Mouse (Mus musculus) embryo, embryonic 11.5 days (tissue): ENCODE measurements around the gene Ldb1.
A peak's percentile ranks its signal among the peaks of the same experiment; 100 is the strongest.
"Not testable (repeated sequence)": the region's sequence is repeated elsewhere in the genome, so short reads cannot be mapped to it uniquely, and the experiment has no call there.

Experiments used
- DNase-seq: peaks from one replicate; pipeline ENCODE4 v3.0.0-alpha.2; 2012; ENCODE audit warnings: low read depth, low spot score

Gene Ldb1

GRCm38 (mm10) chr19:46028747-46029320 is 16.2 kb downstream of the Ldb1 start:
- DNase-seq: no peak

DNA sequence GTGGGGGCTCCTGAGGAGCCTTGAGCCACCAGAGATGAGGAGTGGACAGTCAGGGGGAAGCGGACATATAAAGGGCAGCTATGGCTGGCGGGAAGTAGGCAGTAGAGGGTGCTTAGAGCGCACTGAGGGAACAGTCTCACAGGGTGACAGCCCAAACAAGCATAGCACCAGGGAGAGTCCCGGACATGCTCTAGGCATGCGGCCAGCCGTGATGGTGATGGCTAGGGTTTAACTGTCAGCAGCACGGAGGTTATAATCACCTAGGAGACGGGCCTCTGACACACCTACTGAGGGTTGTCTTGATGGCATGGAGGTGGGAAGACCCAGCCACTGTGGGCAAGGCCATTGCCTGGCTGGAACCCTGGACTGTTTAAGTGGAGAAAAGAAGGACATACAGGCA is 18.4 kb downstream of the Ldb1 start:
- no peak for DNase-seq

DNA sequence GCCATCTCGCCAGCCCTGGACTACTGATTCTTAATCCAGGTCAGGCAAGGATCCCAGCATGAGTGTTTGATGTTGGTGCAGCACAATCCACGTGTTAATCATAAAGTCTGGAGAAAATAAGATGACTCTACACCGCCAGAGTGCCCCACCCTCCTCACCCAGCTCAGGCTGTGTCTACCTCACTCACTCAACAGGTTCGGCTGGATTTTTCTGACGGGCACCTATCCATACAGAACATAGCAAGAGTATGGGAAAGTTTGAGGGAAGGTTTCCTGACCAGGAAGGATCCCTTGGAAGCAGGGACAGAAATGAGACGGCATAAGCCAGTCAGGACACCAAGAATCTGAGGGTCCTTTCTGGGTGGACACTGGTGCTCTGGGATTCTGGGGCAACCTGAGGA is 20.1 kb downstream of the Ldb1 start:
- no peak for DNase-seq

DNA sequence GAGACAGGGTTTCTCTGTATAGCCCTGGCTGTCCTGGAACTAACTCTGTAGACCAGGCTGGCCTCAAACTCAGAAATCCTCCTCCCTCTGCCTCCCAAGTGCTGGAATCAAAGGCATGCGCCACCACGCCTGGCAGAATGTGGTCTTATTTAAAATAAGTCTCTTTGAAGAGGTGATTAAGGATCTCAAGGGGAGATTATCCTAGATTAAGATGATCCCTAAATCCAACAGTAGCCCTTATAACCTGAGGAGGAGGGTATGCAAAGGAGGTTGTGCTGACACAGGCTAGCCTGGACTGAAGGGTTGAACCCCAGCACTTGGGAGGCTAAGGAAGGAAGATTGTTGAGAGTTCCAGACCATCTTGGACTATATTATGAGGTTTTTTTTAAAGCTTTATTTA is 29.0 kb downstream of the Ldb1 start:
- no peak for DNase-seq

DNA sequence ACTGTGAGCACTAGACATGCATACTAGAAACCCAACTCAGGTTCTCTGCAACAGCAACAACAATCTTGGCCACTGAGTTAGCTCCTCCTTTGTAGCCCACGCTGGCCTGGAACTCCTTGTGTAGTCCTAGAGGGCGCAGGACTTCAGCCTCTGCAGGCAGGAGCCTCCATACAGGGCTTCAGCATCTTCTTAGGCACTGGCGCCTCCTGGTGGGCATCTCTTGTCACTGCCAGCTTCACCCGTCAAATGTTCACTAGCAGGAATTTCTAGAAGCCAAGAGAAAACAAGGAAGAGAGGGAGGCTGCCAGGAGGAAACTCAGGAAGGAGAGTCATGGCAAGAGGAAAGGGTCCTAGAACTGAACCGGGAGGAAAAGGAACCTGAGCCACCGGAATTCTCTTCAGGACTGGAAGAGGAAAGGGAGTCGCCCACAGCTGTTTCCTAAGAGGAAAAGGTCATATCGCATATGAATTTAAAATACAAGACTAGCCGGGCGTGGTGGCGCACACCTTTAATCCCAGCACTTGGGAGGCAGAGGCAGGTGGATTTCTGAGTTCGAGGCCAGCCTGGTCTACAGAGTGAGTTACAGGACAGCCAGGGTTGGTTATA is 30.3 kb downstream of the Ldb1 start:
- DNase-seq: peak; percentile 78

- DNase-seq: no peak
Measured at GRCm38 (mm10) chr19:46005680-46006079, 39.3 kb downstream of the Ldb1 start.

DNA sequence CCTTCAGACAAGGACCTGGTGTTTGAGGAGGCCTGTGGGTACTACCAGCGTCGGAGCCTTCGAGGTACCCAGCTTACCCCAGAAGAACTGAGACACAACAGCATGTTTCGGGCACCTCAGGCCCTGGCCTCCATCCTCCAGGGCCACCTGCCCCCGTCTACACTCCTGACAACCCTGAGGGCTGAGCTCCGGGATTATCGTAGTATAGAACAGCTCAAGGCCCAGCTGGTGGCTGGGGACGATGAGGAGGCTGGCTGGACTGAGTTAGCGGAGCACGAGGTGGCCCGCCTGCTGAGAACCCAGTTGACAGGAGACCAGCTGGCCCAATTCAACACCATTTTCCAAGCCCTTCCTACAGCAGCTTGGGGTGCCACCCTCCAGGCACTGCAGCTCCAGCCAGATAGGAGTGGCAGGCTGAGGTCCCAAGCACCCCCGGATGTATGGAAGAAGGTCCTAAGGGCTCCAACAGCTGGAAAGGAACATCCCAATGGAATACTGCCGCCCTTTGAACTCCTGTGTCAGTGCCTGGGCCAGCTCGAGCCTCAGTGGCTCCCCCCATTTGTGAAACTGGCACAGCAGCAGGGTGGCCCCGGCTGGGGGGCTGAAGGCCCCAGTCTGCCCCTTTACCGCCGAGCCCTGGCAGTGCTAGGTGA is 40.1 kb downstream of the Ldb1 start:
- DNase-seq: no peak

GRCm38 (mm10) chr19:46003371-46004226 is 41.4 kb downstream of the Ldb1 start, which contains the start of gene Hps6:
Gene Hps6, plus strand, starts transcription at chr19:46003508.
- peak; percentile 63 for DNase-seq

DNA sequence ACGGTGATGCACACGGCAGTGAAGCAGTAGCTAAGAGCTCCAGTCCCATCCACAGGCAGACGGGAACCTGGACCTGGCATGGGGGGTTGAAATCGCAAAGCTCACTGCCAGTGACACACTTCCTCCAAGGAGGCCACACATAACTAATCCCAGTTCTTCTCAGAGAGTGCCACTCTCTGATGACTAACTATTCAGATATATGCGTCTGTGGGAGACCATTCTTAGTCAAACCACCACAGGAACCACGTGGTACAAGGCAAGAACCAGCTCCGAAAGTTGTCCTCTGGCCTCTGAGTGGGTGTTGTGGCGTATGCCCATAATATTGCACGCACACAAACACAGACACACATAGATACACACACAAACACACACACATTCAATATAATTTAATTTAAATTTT is 42.7 kb downstream of the Ldb1 start:
- no peak for DNase-seq

GRCm38 (mm10) chr19:45999378-45999777 is 45.6 kb downstream of the Ldb1 start:
- DNase-seq: no peak

- no peak for DNase-seq
Measured at GRCm38 (mm10) chr19:45998694-45999217, 46.3 kb downstream of the Ldb1 start.

DNA sequence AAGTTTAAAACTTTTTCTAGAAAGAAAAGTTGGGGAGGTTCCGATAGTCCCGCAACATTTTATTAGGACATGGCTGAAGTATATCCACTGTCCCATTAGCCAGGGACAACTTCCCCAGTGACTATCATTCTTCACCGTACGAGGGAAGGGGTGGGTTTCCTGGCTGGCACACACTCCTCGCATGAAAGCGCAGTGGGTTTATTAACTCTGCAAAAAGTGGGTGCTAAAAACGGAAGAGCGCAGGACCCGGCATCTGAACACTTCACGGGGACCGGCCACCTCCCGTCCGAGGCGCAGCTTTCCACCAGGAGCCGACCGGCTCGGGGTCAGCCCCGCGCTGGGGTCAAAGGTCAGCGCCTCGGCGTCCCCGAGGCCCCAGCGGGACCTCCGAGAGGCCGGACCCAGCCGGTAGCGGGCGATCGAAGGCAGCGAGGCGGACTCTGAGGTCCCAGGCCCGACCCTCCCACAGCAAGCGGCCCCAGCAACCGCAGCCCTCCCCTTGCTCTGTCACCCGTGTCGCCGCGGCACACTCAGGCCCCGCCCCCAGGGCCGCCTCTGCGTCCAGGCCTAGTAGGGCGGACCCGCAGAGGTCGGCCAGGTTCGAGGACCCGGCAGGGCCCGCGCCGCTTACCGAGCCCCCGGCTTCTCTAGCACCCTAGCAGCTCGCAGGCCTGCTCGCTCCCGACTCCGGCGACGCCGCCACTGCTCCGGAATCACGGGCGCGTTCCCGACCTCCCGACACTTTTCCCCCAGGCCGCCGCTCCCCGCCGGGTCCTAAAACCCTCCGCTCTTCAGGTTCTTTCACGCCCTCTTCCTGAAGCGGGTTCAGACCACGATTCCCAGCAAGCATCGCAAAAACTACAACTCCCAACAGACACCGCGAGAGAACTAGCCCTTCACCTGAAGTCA is 47.0 kb downstream of the Ldb1 start, which contains the start of gene Armh3:
Gene Armh3, minus strand, starts transcription at position 704 of the 909 bp plus-strand sequence.
- DNase-seq: peak; percentile 88

GRCm38 (mm10) chr19:45997365-45997764 is 47.6 kb downstream of the Ldb1 start:
- no peak for DNase-seq

DNA sequence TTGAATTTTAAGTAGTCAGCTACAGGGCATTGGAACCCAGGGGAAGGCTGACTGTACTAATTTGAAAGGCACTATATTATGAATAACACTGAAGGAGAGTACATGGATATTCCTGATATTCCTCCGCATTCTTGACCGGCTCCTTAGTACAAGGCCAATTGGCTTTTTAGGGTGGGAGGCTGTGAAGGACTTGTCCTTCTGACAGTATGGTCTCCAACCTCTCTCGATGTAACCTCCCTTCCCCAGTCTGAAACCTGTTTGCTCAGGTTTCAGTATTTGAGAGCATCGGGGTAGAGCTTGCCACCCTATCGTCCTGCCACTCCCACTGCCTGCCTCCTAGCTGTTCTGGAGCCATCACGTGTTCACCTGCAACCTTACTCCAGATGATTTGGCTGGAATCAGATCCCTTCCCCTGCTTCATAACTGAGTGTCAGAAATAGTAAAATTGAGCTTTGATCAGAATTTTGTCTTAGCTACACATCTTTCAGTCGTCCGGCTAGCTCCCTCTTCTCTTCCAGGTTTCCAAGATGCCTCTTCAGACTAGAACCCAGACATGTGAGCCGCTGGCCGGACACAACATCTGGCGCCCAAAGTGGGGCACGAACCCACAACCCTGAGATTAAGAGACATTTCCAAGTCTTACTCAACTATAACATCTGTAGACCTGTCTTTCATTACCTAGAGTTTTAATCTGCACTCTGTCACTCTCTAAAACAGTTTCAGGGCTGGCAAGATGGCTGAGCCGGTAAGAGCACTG is 50.9 kb downstream of the Ldb1 start:
- DNase-seq: no peak

DNA sequence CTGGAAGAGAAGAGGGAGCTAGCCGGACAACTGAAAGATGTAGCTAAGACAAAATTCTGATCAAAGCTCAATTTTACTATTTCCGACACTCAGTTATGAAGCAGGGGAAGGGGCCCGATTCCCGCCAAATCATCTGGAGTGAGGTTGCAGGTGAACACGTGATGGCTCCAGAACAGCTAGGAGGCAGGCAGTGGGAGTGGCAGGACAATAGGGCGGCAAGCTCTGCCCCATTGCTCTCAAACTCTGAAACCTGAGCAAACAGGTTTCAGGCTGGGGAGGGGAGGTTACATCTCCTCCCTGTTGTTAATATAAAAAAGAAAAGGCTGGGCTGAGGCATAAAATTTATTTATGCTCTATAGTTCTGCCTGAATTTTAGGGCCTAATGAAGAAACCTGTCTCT is 51.6 kb downstream of the Ldb1 start:
- DNase-seq: not testable (repeated sequence)

- DNase-seq: no peak
Measured at GRCm38 (mm10) chr19:45991171-45991570, 53.8 kb downstream of the Ldb1 start.

- DNase-seq: no peak
Measured at GRCm38 (mm10) chr19:45988238-45988637, 56.8 kb downstream of the Ldb1 start.

GRCm38 (mm10) chr19:45984379-45984778 is 60.6 kb downstream of the Ldb1 start:
- DNase-seq: no peak
